Mouse (Mus musculus): ENCODE measurements at regions not wholly inside any gene's neighbourhood (a gene's known extent, or its start where the extent isn't known, plus 50 kb on each side); places are given as distances from the start of the nearest gene placed in this dataset.
A peak's percentile ranks its signal among the peaks of the same experiment; 100 is the strongest.

GRCm38 (mm10) chr16:50871318-50871717, 280.4 kb upstream of the Ccdc54 start:
- WGBS = 78% methylated on average over 4 of the region's 4 CpGs
- DNase-seq = no peak
- Histone ChIP-seq H3K4me1 (ENCODE audit: control insufficient read depth, insufficient read depth, low read length) (no peaks in the 10 kb centered on the region), H3K4me3 (replicated peaks; ENCODE audit: extremely low read depth, low read depth, low read length) (no peak overlapping the region)
- TF ChIP-seq POLR2A (IDR thresholded peaks at IDR 0.05; ENCODE audit: borderline replicate concordance, extremely low read depth, low read depth, low read length) (no peak), CTCF (IDR thresholded peaks at IDR 0.05; ENCODE audit: insufficient read depth, low read length) (no peak)

- DNase-seq = no peak
- no peak overlapping the region for H3K4me3 ChIP-seq (replicated peaks; ENCODE audit: extremely low read depth, low read depth, low read length)
- WGBS = 75% methylated on average over 5 of the region's 5 CpGs
- H3K4me1 ChIP-seq (ENCODE audit: control insufficient read depth, insufficient read depth, low read length) = no peaks in the 10 kb centered on the region
- TF ChIP-seq CTCF (IDR thresholded peaks at IDR 0.05; ENCODE audit: insufficient read depth, low read length) = no peak
- TF ChIP-seq POLR2A (IDR thresholded peaks at IDR 0.05; ENCODE audit: borderline replicate concordance, extremely low read depth, low read depth, low read length) = no peak
Measured at GRCm38 (mm10) chr16:50863565-50863964, 272.6 kb upstream of the Ccdc54 start.

GRCm38 (mm10) chr16:50859513-50859912, 268.6 kb upstream of the Ccdc54 start:
- Histone ChIP-seq H3K4me1 (ENCODE audit: control insufficient read depth, insufficient read depth, low read length) (no peaks in the 10 kb centered on the region), H3K4me3 (replicated peaks; ENCODE audit: extremely low read depth, low read depth, low read length) (no peak overlapping the region)
- no peak for TF ChIP-seq POLR2A (IDR thresholded peaks at IDR 0.05; ENCODE audit: borderline replicate concordance, extremely low read depth, low read depth, low read length)
- WGBS = 78% methylated on average over 1 of the region's 1 CpGs
- DNase-seq = no peak

GRCm38 (mm10) chr16:50852081-50852480, 261.1 kb upstream of the Ccdc54 start:
- no peaks in the 10 kb centered on the region for H3K4me1 ChIP-seq (ENCODE audit: control insufficient read depth, insufficient read depth, low read length)
- WGBS = 74% methylated on average over 5 of the region's 5 CpGs
- TF ChIP-seq POLR2A (IDR thresholded peaks at IDR 0.05; ENCODE audit: borderline replicate concordance, extremely low read depth, low read depth, low read length) (no peak), CTCF (IDR thresholded peaks at IDR 0.05; ENCODE audit: insufficient read depth, low read length) (no peak)
- H3K4me3 ChIP-seq (replicated peaks; ENCODE audit: extremely low read depth, low read depth, low read length) = no peak overlapping the region
- no peak for DNase-seq

- Histone ChIP-seq H3K4me1 (ENCODE audit: control insufficient read depth, insufficient read depth, low read length) (no peaks in the 10 kb centered on the region), H3K4me3 (replicated peaks; ENCODE audit: extremely low read depth, low read depth, low read length) (no peak overlapping the region)
- TF ChIP-seq CTCF (IDR thresholded peaks at IDR 0.05; ENCODE audit: insufficient read depth, low read length) (peak; percentile 41; the same call in 1 of the 2 replicates), POLR2A (IDR thresholded peaks at IDR 0.05; ENCODE audit: borderline replicate concordance, extremely low read depth, low read depth, low read length) (no peak)
- WGBS = 35% methylated on average over 2 of the region's 2 CpGs
- DNase-seq = no peak
Measured at GRCm38 (mm10) chr16:50847693-50848092, 256.7 kb upstream of the Ccdc54 start.

GRCm38 (mm10) chr16:50846505-50846904, 255.6 kb upstream of the Ccdc54 start:
- no peak overlapping the region for H3K4me3 ChIP-seq (replicated peaks; ENCODE audit: extremely low read depth, low read depth, low read length)
- DNase-seq = no peak
- WGBS = 69% methylated on average over 4 of the region's 4 CpGs
- no peaks in the 10 kb centered on the region for H3K4me1 ChIP-seq (ENCODE audit: control insufficient read depth, insufficient read depth, low read length)
- TF ChIP-seq CTCF (IDR thresholded peaks at IDR 0.05; ENCODE audit: insufficient read depth, low read length) = no peak
- TF ChIP-seq POLR2A (IDR thresholded peaks at IDR 0.05; ENCODE audit: borderline replicate concordance, extremely low read depth, low read depth, low read length) = no peak

- WGBS = 48% methylated on average over 15 of the region's 15 CpGs
- TF ChIP-seq CTCF (IDR thresholded peaks at IDR 0.05; ENCODE audit: insufficient read depth, low read length) = peak; percentile 70
- TF ChIP-seq POLR2A (IDR thresholded peaks at IDR 0.05; ENCODE audit: borderline replicate concordance, extremely low read depth, low read depth, low read length) = no peak
- DNase-seq = peak; percentile 26
Measured at GRCm38 (mm10) chr16:50841677-50842580, 251.0 kb upstream of the Ccdc54 start.

GRCm38 (mm10) chr16:50841205-50841604, 250.3 kb upstream of the Ccdc54 start:
- no peaks in the 10 kb centered on the region for H3K4me1 ChIP-seq (ENCODE audit: control insufficient read depth, insufficient read depth, low read length)
- H3K4me3 ChIP-seq (replicated peaks; ENCODE audit: extremely low read depth, low read depth, low read length) = no peak overlapping the region
- DNase-seq = no peak
- no peak for TF ChIP-seq POLR2A (IDR thresholded peaks at IDR 0.05; ENCODE audit: borderline replicate concordance, extremely low read depth, low read depth, low read length)
- 54% methylated on average over 10 of the region's 10 CpGs for WGBS

More at GRCm38 (mm10) chr16:50841677-50842580, 251.0 kb upstream of the Ccdc54 start:
- Histone ChIP-seq H3K4me3 (replicated peaks; ENCODE audit: extremely low read depth, low read depth, low read length) (no peak overlapping the region), H3K4me1 (ENCODE audit: control insufficient read depth, insufficient read depth, low read length) (no peaks in the 10 kb centered on the region)

GRCm38 (mm10) chr16:50839665-50840064, 248.7 kb upstream of the Ccdc54 start:
- Histone ChIP-seq H3K4me1 (ENCODE audit: control insufficient read depth, insufficient read depth, low read length) (no peaks in the 10 kb centered on the region), H3K4me3 (replicated peaks; ENCODE audit: extremely low read depth, low read depth, low read length) (no peak overlapping the region)
- no peak for DNase-seq
- TF ChIP-seq POLR2A (IDR thresholded peaks at IDR 0.05; ENCODE audit: borderline replicate concordance, extremely low read depth, low read depth, low read length) (no peak), CTCF (IDR thresholded peaks at IDR 0.05; ENCODE audit: insufficient read depth, low read length) (no peak)
- 62% methylated on average over 9 of the region's 9 CpGs for WGBS

GRCm38 (mm10) chr16:50837416-50837815, 246.5 kb upstream of the Ccdc54 start:
- no peak for DNase-seq
- 89% methylated on average over 9 of the region's 9 CpGs for WGBS
- TF ChIP-seq CTCF (IDR thresholded peaks at IDR 0.05; ENCODE audit: insufficient read depth, low read length) = no peak
- no peak for TF ChIP-seq POLR2A (IDR thresholded peaks at IDR 0.05; ENCODE audit: borderline replicate concordance, extremely low read depth, low read depth, low read length)
- no peaks in the 10 kb centered on the region for H3K4me1 ChIP-seq (ENCODE audit: control insufficient read depth, insufficient read depth, low read length)
- no peak overlapping the region for H3K4me3 ChIP-seq (replicated peaks; ENCODE audit: extremely low read depth, low read depth, low read length)

Data from lung, adult 2 months (tissue).